Mouse (Mus musculus) olfactory bulb, adult 2 months (tissue): ENCODE measurements around the gene Gm17654. TPM values are rescaled to one million over a fixed set of nuclear protein-coding genes. Genes with fewer than 3 reads are reported as not detected.
"Not testable (repeated sequence)": the region's sequence is repeated elsewhere in the genome, so short reads cannot be mapped to it uniquely, and the experiment has no call there.

Source experiments
- H3K27ac ChIP-seq: fragments of 200-500 bp; 2 replicates; pipeline ENCODE4 v1.5.1; 2012; ENCODE audit warnings: low read depth, low read length; ENCODE audit not compliant: insufficient read depth
- H3K4me1 ChIP-seq: fragments of 200-500 bp; 2 replicates; pipeline ENCODE4 v1.6.1; 2012; ENCODE audit warnings: low read length; ENCODE audit not compliant: control insufficient read depth, insufficient read depth
- H3K4me3 ChIP-seq: fragments of 200-500 bp; 2 replicates; pipeline ENCODE4 v1.5.1; 2012; ENCODE audit warnings: mild to moderate bottlenecking, low read depth, low read length, moderate library complexity; ENCODE audit not compliant: insufficient read depth
- WGBS: fragments of 180-500 bp; shearing (Covaris S2); methylation state at CpG from one replicate; pipeline ENCODE4 v1.1.7; 2018; 5-methylcytosine and 5-hydroxymethylcytosine counted together
- polyA plus RNA-seq: library from polyadenylated mRNA; stranded (reverse); fragments of >200 nt; gene quantifications from 2 replicates; pipeline ENCODE4 v1.2.4, GENCODE M21; 2012; ENCODE audit warnings: low replicate concordance; ENCODE audit not compliant: missing spikeins, insufficient read depth, insufficient read length

Gm17654 gene
- polyA plus RNA-seq = not detected in 2 replicates

- H3K4me1 ChIP-seq, H3K4me3 ChIP-seq, H3K27ac ChIP-seq: not testable (repeated sequence)
- WGBS = 83% methylated on average over 1 of the region's 2 CpGs
These were observed at the start of gene Gm17654 for GRCm38 (mm10) chr14:43579046-43579445. Gene Gm17654, minus strand, starts transcription at chr14:43579146.

- H3K4me1 ChIP-seq, H3K4me3 ChIP-seq, H3K27ac ChIP-seq: not testable (repeated sequence)
These were observed 29.0 kb upstream of the Gm17654 start, which contains the start of gene Gm10375 for GRCm38 (mm10) chr14:43607913-43608312. Gene Gm10375, minus strand, starts transcription at chr14:43608013.

GRCm38 (mm10) chr14:43577969-43578368, 977 bp downstream of the Gm17654 start:
- H3K4me3 ChIP-seq = not testable (repeated sequence)
- 83% methylated on average over 4 of the region's 4 CpGs for WGBS

GRCm38 (mm10) chr14:43552271-43552670, 26.7 kb downstream of the Gm17654 start:
- H3K4me1 ChIP-seq, H3K4me3 ChIP-seq, H3K27ac ChIP-seq: not testable (repeated sequence)
- whole genome bisulfite sequencing = 88% methylated on average over 2 of the region's 2 CpGs

More at GRCm38 (mm10) chr14:43577969-43578368, 977 bp downstream of the Gm17654 start:
- H3K27ac ChIP-seq, H3K4me1 ChIP-seq: not testable (repeated sequence)

- H3K27ac ChIP-seq, H3K4me1 ChIP-seq, H3K4me3 ChIP-seq: not testable (repeated sequence)
These were observed 32.7 kb downstream of the Gm17654 start for GRCm38 (mm10) chr14:43546281-43546680.

GRCm38 (mm10) chr14:43543276-43543675, 35.7 kb downstream of the Gm17654 start, which contains the start of gene Gm5799:
Gene Gm5799, plus strand, starts transcription at chr14:43543576.
- H3K27ac ChIP-seq, H3K4me1 ChIP-seq, H3K4me3 ChIP-seq: not testable (repeated sequence)
- 82% methylated on average over 2 of the region's 2 CpGs for WGBS

GRCm38 (mm10) chr14:43538144-43538543, 40.8 kb downstream of the Gm17654 start:
- not testable (repeated sequence) for H3K4me1 ChIP-seq, H3K4me3 ChIP-seq, H3K27ac ChIP-seq
- 53% methylated on average over 2 of the region's 2 CpGs for WGBS

GRCm38 (mm10) chr14:43532387-43532786, 46.6 kb downstream of the Gm17654 start:
- WGBS = 50% methylated on average over 6 of the region's 6 CpGs
- not testable (repeated sequence) for H3K4me1 ChIP-seq, H3K27ac ChIP-seq, H3K4me3 ChIP-seq

GRCm38 (mm10) chr14:43532011-43532383, 46.9 kb downstream of the Gm17654 start:
- not testable (repeated sequence) for H3K4me1 ChIP-seq, H3K27ac ChIP-seq, H3K4me3 ChIP-seq
- no CpG with 5 or more reads among the region's 6 CpGs for WGBS

GRCm38 (mm10) chr14:43531052-43532010, 47.6 kb downstream of the Gm17654 start:
- whole genome bisulfite sequencing = 41% methylated on average over 14 of the region's 15 CpGs
- not testable (repeated sequence) for H3K27ac ChIP-seq, H3K4me3 ChIP-seq, H3K4me1 ChIP-seq

Other genes with a start within 250 kb of the Gm17654 start
- not detected in 2 replicates for gene 1700001F09Rik, start 231.3 kb downstream of the Gm17654 start, polyA plus RNA-seq
- gene Gm8138, start 162.8 kb downstream of the Gm17654 start, polyA plus RNA-seq = not detected in 2 replicates
- not detected in 2 replicates for gene Gm5799, start 35.6 kb downstream of the Gm17654 start, polyA plus RNA-seq
- gene Gm10375, start 28.9 kb upstream of the Gm17654 start, polyA plus RNA-seq = not detected in 2 replicates
- gene Gm8165, start 98.1 kb upstream of the Gm17654 start, polyA plus RNA-seq = not detected in 2 replicates
- gene Gm7324, start 118.7 kb upstream of the Gm17654 start, polyA plus RNA-seq = not detected in 2 replicates
- not detected in 2 replicates for gene Gm16506, start 148.3 kb upstream of the Gm17654 start, polyA plus RNA-seq
- not detected in 2 replicates for gene Gm6526, start 168.7 kb upstream of the Gm17654 start, polyA plus RNA-seq
- not detected in 2 replicates for gene Gm8180, start 205.6 kb upstream of the Gm17654 start, polyA plus RNA-seq